Mouse (Mus musculus) limb, embryonic 11.5 days (tissue): ENCODE measurements around the gene Prkar2a. TPM values are rescaled to one million over a fixed set of nuclear protein-coding genes. Genes with fewer than 3 reads are reported as not detected.

ENCODE experiments used
- ATAC-seq: fragments of 200-750 bp; cut with Nextera tagmentation; 2 replicates; pipeline ENCODE4 v1.8.0; 2017; ENCODE audit warnings: low read depth; ENCODE audit not compliant: insufficient number of reproducible peaks, low FRiP score, low TSS enrichment
- DNase-seq: peaks from one replicate; pipeline ENCODE4 v3.0.0-alpha.2; 2015; ENCODE audit warnings: low spot score
- H3K27ac ChIP-seq: fragments of 300-500 bp; sonication (generic); replicated peaks from 2 replicates; pipeline ENCODE4 v1.5.1; 2014; ENCODE audit warnings: low read depth, mild to moderate bottlenecking, low read length
- H3K27me3 ChIP-seq: fragments of 300-500 bp; sonication (generic); 2 replicates; pipeline ENCODE4 v1.6.1; 2014; ENCODE audit warnings: mild to moderate bottlenecking, low read length, mixed read lengths; ENCODE audit not compliant: control insufficient read depth, insufficient read depth
- H3K36me3 ChIP-seq: fragments of 300-500 bp; sonication (generic); 2 replicates; pipeline ENCODE4 v1.6.1; 2014; ENCODE audit warnings: mild to moderate bottlenecking, low read length, moderate library complexity, mixed read lengths; ENCODE audit not compliant: control insufficient read depth, insufficient read depth
- H3K4me1 ChIP-seq: fragments of 300-500 bp; sonication (generic); 2 replicates; pipeline ENCODE4 v1.6.1; 2014; ENCODE audit warnings: low read length, mixed read lengths; ENCODE audit not compliant: control insufficient read depth, insufficient read depth
- H3K4me2 ChIP-seq: fragments of 300-500 bp; sonication (generic); 2 replicates; pipeline ENCODE4 v1.6.1; 2014; ENCODE audit warnings: low read depth, mild to moderate bottlenecking, moderate library complexity; ENCODE audit not compliant: severe bottlenecking
- H3K4me3 ChIP-seq: fragments of 300-500 bp; sonication (generic); 2 replicates; pipeline ENCODE4 v1.5.1; 2014; ENCODE audit warnings: low read depth, low read length
- H3K9ac ChIP-seq: fragments of 300-500 bp; sonication (generic); 2 replicates; pipeline ENCODE4 v1.6.1; 2014; ENCODE audit warnings: mild to moderate bottlenecking, low read length
- H3K9me3 ChIP-seq: fragments of 300-500 bp; sonication (generic); 2 replicates; pipeline ENCODE4 v1.6.1; 2016; ENCODE audit warnings: low read length; ENCODE audit not compliant: control insufficient read depth
- WGBS: fragments of 180-500 bp; shearing (Covaris S2); extraction: QIAGEN DNeasy Blood & Tissue Kit; methylation state at CpG from one replicate; pipeline ENCODE4 v1.1.7; 2014; 5-methylcytosine and 5-hydroxymethylcytosine counted together
- polyA plus RNA-seq: library from polyadenylated mRNA; unstranded; fragments of >200 nt; fragmentation: Nextera tagmentation; extraction: Ambion mirVana; gene quantifications from 2 replicates; pipeline ENCODE4 v1.2.1, GENCODE M21; 2014

The Prkar2a gene
- polyA plus RNA-seq, 1 experiment from 2014 or later = 32.5 TPM

GRCm38 (mm10) chr9:108750616-108751015 is 61.5 kb downstream of the Prkar2a start:
- no peak overlapping the region for H3K4me3 ChIP-seq
- no peak overlapping the region for H3K9ac ChIP-seq
- ATAC-seq = no peak
- no peaks in the 10 kb centered on the region for H3K27me3 ChIP-seq
- H3K9me3 ChIP-seq = no peaks in the 10 kb centered on the region
- DNase-seq = no peak
- H3K27ac ChIP-seq = no peak overlapping the region
- no peaks in the 10 kb centered on the region for H3K36me3 ChIP-seq
- H3K4me1 ChIP-seq = no peaks in the 10 kb centered on the region
- WGBS = 90% methylated on average over 11 of the region's 11 CpGs
- no peak overlapping the region for H3K4me2 ChIP-seq

GRCm38 (mm10) chr9:108752142-108752920 is 63.2 kb downstream of the Prkar2a start:
- Histone ChIP-seq H3K4me2 (no peak overlapping the region), H3K9ac (no peak overlapping the region), H3K27me3 (no peaks in the 10 kb centered on the region), H3K27ac (no peak overlapping the region), H3K36me3 (no peaks in the 10 kb centered on the region), H3K4me1 (no peaks in the 10 kb centered on the region), H3K4me3 (no peak overlapping the region), H3K9me3 (no peaks in the 10 kb centered on the region)
- no peak for DNase-seq
- ATAC-seq = no peak
- 88% methylated on average over 10 of the region's 11 CpGs for WGBS

- ATAC-seq (no peak), DNase-seq (peak; percentile 56)
- Histone ChIP-seq H3K4me1 (no peaks in the 10 kb centered on the region), H3K27me3 (no peaks in the 10 kb centered on the region), H3K4me3 (no peak overlapping the region), H3K9me3 (no peaks in the 10 kb centered on the region), H3K4me2 (no peak overlapping the region), H3K36me3 (no peaks in the 10 kb centered on the region), H3K9ac (no peak overlapping the region), H3K27ac (no peak overlapping the region)
- 77% methylated on average over 9 of the region's 9 CpGs for WGBS
Measured at GRCm38 (mm10) chr9:108753326-108753725, 64.2 kb downstream of the Prkar2a start.

- Histone ChIP-seq H3K9me3 (no peaks in the 10 kb centered on the region), H3K4me3 (no peak overlapping the region), H3K4me2 (no peak overlapping the region), H3K36me3 (no peaks in the 10 kb centered on the region), H3K27me3 (no peaks in the 10 kb centered on the region), H3K4me1 (no peaks in the 10 kb centered on the region), H3K27ac (no peak overlapping the region), H3K9ac (no peak overlapping the region)
- DNase-seq (no peak), ATAC-seq (no peak)
- 95% methylated on average over 3 of the region's 3 CpGs for WGBS
Measured at GRCm38 (mm10) chr9:108753976-108754375, 64.9 kb downstream of the Prkar2a start.

GRCm38 (mm10) chr9:108754423-108754822 is 65.3 kb downstream of the Prkar2a start:
- Histone ChIP-seq H3K9me3 (no peaks in the 10 kb centered on the region), H3K27ac (no peak overlapping the region), H3K9ac (no peak overlapping the region), H3K27me3 (no peaks in the 10 kb centered on the region), H3K36me3 (no peaks in the 10 kb centered on the region), H3K4me1 (no peaks in the 10 kb centered on the region), H3K4me2 (no peak overlapping the region), H3K4me3 (no peak overlapping the region)
- ATAC-seq (no peak), DNase-seq (no peak)
- 88% methylated on average over 5 of the region's 5 CpGs for WGBS

- Histone ChIP-seq H3K36me3 (no peaks in the 10 kb centered on the region), H3K4me2 (no peak overlapping the region), H3K4me1 (no peaks in the 10 kb centered on the region), H3K9me3 (no peaks in the 10 kb centered on the region), H3K4me3 (no peak overlapping the region), H3K9ac (no peak overlapping the region), H3K27ac (no peak overlapping the region), H3K27me3 (no peaks in the 10 kb centered on the region)
- DNase-seq (no peak), ATAC-seq (no peak)
- WGBS = 67% methylated on average over 6 of the region's 6 CpGs
Measured at GRCm38 (mm10) chr9:108757406-108757805, 68.3 kb downstream of the Prkar2a start.

- no peaks in the 10 kb centered on the region for H3K4me1 ChIP-seq
- H3K9ac ChIP-seq = no peak overlapping the region
- WGBS = 96% methylated on average over 20 of the region's 20 CpGs
- H3K4me3 ChIP-seq = no peak overlapping the region
- no peak overlapping the region for H3K27ac ChIP-seq
- H3K4me2 ChIP-seq = no peak overlapping the region
- DNase-seq (no peak), ATAC-seq (no peak)
- no peaks in the 10 kb centered on the region for H3K9me3 ChIP-seq
- no peaks in the 10 kb centered on the region for H3K36me3 ChIP-seq
- H3K27me3 ChIP-seq = no peaks in the 10 kb centered on the region
Measured at GRCm38 (mm10) chr9:108759121-108759520, 70.0 kb downstream of the Prkar2a start.

- Histone ChIP-seq H3K9ac (no peak overlapping the region), H3K9me3 (no peaks in the 10 kb centered on the region), H3K4me1 (no peaks in the 10 kb centered on the region), H3K27me3 (no peaks in the 10 kb centered on the region), H3K27ac (no peak overlapping the region), H3K4me3 (no peak overlapping the region), H3K36me3 (no peaks in the 10 kb centered on the region), H3K4me2 (no peak overlapping the region)
- WGBS = 63% methylated on average over 2 of the region's 2 CpGs
- ATAC-seq (no peak), DNase-seq (peak; percentile 56)
Measured at GRCm38 (mm10) chr9:108759805-108760204, 70.7 kb downstream of the Prkar2a start.

- Histone ChIP-seq H3K4me1 (no peaks in the 10 kb centered on the region), H3K27me3 (no peaks in the 10 kb centered on the region; the same call in 1 of the 2 replicates), H3K9me3 (no peaks in the 10 kb centered on the region), H3K9ac (no peak overlapping the region), H3K27ac (no peak overlapping the region), H3K4me2 (no peak overlapping the region), H3K4me3 (no peak overlapping the region), H3K36me3 (no peaks in the 10 kb centered on the region)
- ATAC-seq = no peak
- DNase-seq = no peak
Measured at GRCm38 (mm10) chr9:108761561-108761960, 72.4 kb downstream of the Prkar2a start.
